8 mouse cellular contexts compared by ENCODE assay signal in genomic region chr2:127182598-127183381, GRCm38 (mm10). TPM values are rescaled to one million over a fixed set of nuclear protein-coding genes. Genes with fewer than 3 reads are reported as not detected.
DNase-seq lines count a peak whose midpoint lies in the region; ATAC-seq and TF ChIP-seq lines count a peak whose summit lies in the region.

No protein-coding gene starts in this region.

- 1% methylated on average over 17 of the region's 17 CpGs for WGBS in forebrain, embryonic 12.5 days
- WGBS in heart, embryonic 16.5 days = 3% methylated on average over 17 of the region's 17 CpGs
- WGBS in liver, embryonic 13.5 days (ENCODE audit: insufficient replicate concordance) = 5% methylated on average over 17 of the region's 17 CpGs
- WGBS in stomach, embryonic 15.5 days = 2% methylated on average over 17 of the region's 17 CpGs

- peak; percentile 100 for ATAC-seq in cerebellum, adult (ENCODE audit: insufficient number of reproducible peaks, low FRiP score, low TSS enrichment)
- peak; percentile 100 for ATAC-seq in forebrain, embryonic 12.5 days (ENCODE audit: low FRiP score)
- ATAC-seq in heart, embryonic 16.5 days (replicated peaks; ENCODE audit: extremely low read depth, insufficient read depth, low FRiP score) = peak; percentile 100
- ATAC-seq in liver, embryonic 13.5 days (ENCODE audit: low read depth) = peak; percentile 100
- peak; percentile 100 for ATAC-seq in stomach, embryonic 15.5 days (ENCODE audit: insufficient read depth, low FRiP score, low read depth)

- no peak for TF ChIP-seq CTCF in E14TG2a.4 (conservative IDR thresholded peaks at IDR 0.05; ENCODE audit: low read length)

- H3K9me3 ChIP-seq in E14TG2a.4 (ENCODE audit: low read length) = no peaks in the 10 kb centered on the region
- no peaks in the 10 kb centered on the region for H3K9me3 ChIP-seq in forebrain, embryonic 12.5 days
- H3K9me3 ChIP-seq in heart, embryonic 16.5 days (replicated peaks; ENCODE audit: control insufficient read depth, low read length) = no peaks in the 10 kb centered on the region
- H3K9me3 ChIP-seq in liver, embryonic 13.5 days (replicated peaks) = no peaks in the 10 kb centered on the region
- no peaks in the 10 kb centered on the region for H3K9me3 ChIP-seq in stomach, embryonic 15.5 days

- H3K4me2 ChIP-seq in forebrain, embryonic 12.5 days = peak overlapping the region; percentile 68
- H3K4me2 ChIP-seq in heart, embryonic 16.5 days (ENCODE audit: low read depth, low read length) = peak overlapping the region; percentile 86
- H3K4me2 ChIP-seq in liver, embryonic 13.5 days = peak overlapping the region; percentile 71
- H3K4me2 ChIP-seq in stomach, embryonic 15.5 days = peak overlapping the region; percentile 72

- H3K36me3 ChIP-seq in E14TG2a.4 (ENCODE audit: insufficient read depth, low read length) = no peaks in the 10 kb centered on the region
- H3K36me3 ChIP-seq in forebrain, embryonic 12.5 days (replicated peaks) = no peaks in the 10 kb centered on the region
- no peaks in the 10 kb centered on the region for H3K36me3 ChIP-seq in heart, embryonic 16.5 days (ENCODE audit: control insufficient read depth, insufficient read depth)
- H3K36me3 ChIP-seq in liver, embryonic 13.5 days = no peaks in the 10 kb centered on the region
- H3K36me3 ChIP-seq in stomach, embryonic 15.5 days = no peaks in the 10 kb centered on the region

- H3K27ac ChIP-seq in forebrain, embryonic 12.5 days = peak overlapping the region; percentile 95
- peak overlapping the region; percentile 90 for H3K27ac ChIP-seq in heart, embryonic 16.5 days (ENCODE audit: low read length)
- H3K27ac ChIP-seq in liver, embryonic 13.5 days = peak overlapping the region; percentile 75
- peak overlapping the region; percentile 83 for H3K27ac ChIP-seq in stomach, embryonic 15.5 days

- peak overlapping the region; percentile 85 for H3K4me3 ChIP-seq in E14TG2a.4 (replicated peaks; ENCODE audit: low read length)
- peak overlapping the region; percentile 51 for H3K4me3 ChIP-seq in forebrain, embryonic 12.5 days (replicated peaks)
- H3K4me3 ChIP-seq in heart, embryonic 16.5 days (ENCODE audit: low read length) = peak overlapping the region; percentile 75
- peak overlapping the region; percentile 62 for H3K4me3 ChIP-seq in liver, embryonic 13.5 days (replicated peaks)
- H3K4me3 ChIP-seq in stomach, embryonic 15.5 days (replicated peaks) = peak overlapping the region; percentile 53

- DNase-seq in kidney, postnatal 25 days = peak; percentile 84 to 93
- peak; percentile 74 for DNase-seq in liver, embryonic 13.5 days
- DNase-seq in neural tube, embryonic 10.5 days (ENCODE audit: extremely low spot score, low spot score) = peak; percentile 68

- peaks cover 22% of the 10 kb centered on the region for H3K4me1 ChIP-seq in E14TG2a.4 (replicated peaks; ENCODE audit: low read depth, low read length)
- H3K4me1 ChIP-seq in forebrain, embryonic 12.5 days = peaks cover 8% of the 10 kb centered on the region
- H3K4me1 ChIP-seq in heart, embryonic 16.5 days (ENCODE audit: control insufficient read depth, insufficient read depth, low read length) = no peaks in the 10 kb centered on the region
- H3K4me1 ChIP-seq in liver, embryonic 13.5 days (replicated peaks) = peaks cover 8% of the 10 kb centered on the region
- no peaks in the 10 kb centered on the region for H3K4me1 ChIP-seq in stomach, embryonic 15.5 days

- H3K27me3 ChIP-seq in E14TG2a.4 (ENCODE audit: insufficient read depth, low read length) = no peaks in the 10 kb centered on the region
- H3K27me3 ChIP-seq in forebrain, embryonic 12.5 days = peaks cover 18% of the 10 kb centered on the region; the same call in 1 of the 2 replicates
- H3K27me3 ChIP-seq in heart, embryonic 16.5 days (ENCODE audit: control insufficient read depth, insufficient read depth, low read length) = no peaks in the 10 kb centered on the region
- peaks cover 9% of the 10 kb centered on the region; the same call in 1 of the 2 replicates for H3K27me3 ChIP-seq in liver, embryonic 13.5 days
- no peaks in the 10 kb centered on the region for H3K27me3 ChIP-seq in stomach, embryonic 15.5 days (replicated peaks)

- H3K9ac ChIP-seq in forebrain, embryonic 12.5 days = peak overlapping the region; percentile 72
- H3K9ac ChIP-seq in heart, embryonic 16.5 days (ENCODE audit: low read length) = peak overlapping the region; percentile 88
- peak overlapping the region; percentile 79 for H3K9ac ChIP-seq in liver, embryonic 13.5 days
- H3K9ac ChIP-seq in stomach, embryonic 15.5 days = peak overlapping the region; percentile 50; the same call in 1 of the 2 replicates

RNA-seq across cellular contexts. Expression of gene 1810024B03Rik, which starts 25.3 kb away (rescaled TPM):
- 3.0 and 3.1 TPM in 2 replicates for polyA plus RNA-seq in forebrain, embryonic 12.5 days (2016; fragmentation: Nextera tagmentation; extraction: Ambion mirVana)
- polyA plus RNA-seq in heart, embryonic 16.5 days (2015; fragmentation: Nextera tagmentation; extraction: Ambion mirVana) = 0.93 and 1.2 TPM in 2 replicates
- polyA plus RNA-seq in liver, embryonic 13.5 days (2015; fragmentation: Nextera tagmentation; extraction: Ambion mirVana) = 1.2 TPM in 2 replicates
- polyA plus RNA-seq in stomach, embryonic 15.5 days (2015; fragmentation: Nextera tagmentation; extraction: Ambion mirVana) = 1.9 and 2.0 TPM in 2 replicates

RNA-seq across cellular contexts. Expression of gene Snrnp200, which starts 25.4 kb away (rescaled TPM):
- polyA plus RNA-seq in forebrain, embryonic 12.5 days (2016; fragmentation: Nextera tagmentation; extraction: Ambion mirVana) = 95.9 and 100 TPM in 2 replicates
- polyA plus RNA-seq in heart, embryonic 16.5 days (2015; fragmentation: Nextera tagmentation; extraction: Ambion mirVana) = 40.4 and 41.7 TPM in 2 replicates
- 25.4 and 32.4 TPM in 2 replicates for polyA plus RNA-seq in liver, embryonic 13.5 days (2015; fragmentation: Nextera tagmentation; extraction: Ambion mirVana)
- 40.3 and 47.1 TPM in 2 replicates for polyA plus RNA-seq in stomach, embryonic 15.5 days (2015; fragmentation: Nextera tagmentation; extraction: Ambion mirVana)

RNA-seq across cellular contexts. Expression of gene Itpripl1, which starts 39.5 kb away (rescaled TPM):
- polyA plus RNA-seq in forebrain, embryonic 12.5 days (2016; fragmentation: Nextera tagmentation; extraction: Ambion mirVana) = 19.2 and 19.4 TPM in 2 replicates
- 13.5 and 14.3 TPM in 2 replicates for polyA plus RNA-seq in heart, embryonic 16.5 days (2015; fragmentation: Nextera tagmentation; extraction: Ambion mirVana)
- polyA plus RNA-seq in liver, embryonic 13.5 days (2015; fragmentation: Nextera tagmentation; extraction: Ambion mirVana) = 31.4 and 31.7 TPM in 2 replicates
- polyA plus RNA-seq in stomach, embryonic 15.5 days (2015; fragmentation: Nextera tagmentation; extraction: Ambion mirVana) = 28.8 and 29.9 TPM in 2 replicates

RNA-seq across cellular contexts. Expression of gene Ncaph, which starts 49.0 kb away (rescaled TPM):
- polyA plus RNA-seq in forebrain, embryonic 12.5 days (2016; fragmentation: Nextera tagmentation; extraction: Ambion mirVana) = 105 and 111 TPM in 2 replicates
- 54.5 and 58.2 TPM in 2 replicates for polyA plus RNA-seq in heart, embryonic 16.5 days (2015; fragmentation: Nextera tagmentation; extraction: Ambion mirVana)
- 59.3 and 74.5 TPM in 2 replicates for polyA plus RNA-seq in liver, embryonic 13.5 days (2015; fragmentation: Nextera tagmentation; extraction: Ambion mirVana)
- 73.9 and 78.8 TPM in 2 replicates for polyA plus RNA-seq in stomach, embryonic 15.5 days (2015; fragmentation: Nextera tagmentation; extraction: Ambion mirVana)

Comparison
In these comparisons a context has a peak if more than half of its experiments do, and no peak if none do; other contexts are left out.
1. Peak in every context shown above with its lines: DNase-seq, ATAC-seq, H3K4me3 ChIP-seq and H3K27ac ChIP-seq.